Mouse (Mus musculus) embryonic facial prominence, embryonic 14.5 days (tissue): ENCODE measurements around the gene Rps21. TPM values are rescaled to one million over a fixed set of nuclear protein-coding genes. Genes with fewer than 3 reads are reported as not detected.
"Not testable (repeated sequence)": the region's sequence is repeated elsewhere in the genome, so short reads cannot be mapped to it uniquely, and the experiment has no call there.

ENCODE experiments used
- ATAC-seq: fragments of 200-750 bp; cut with Nextera tagmentation; 2 replicates; pipeline ENCODE4 v1.8.0; 2017; ENCODE audit warnings: low read depth, moderate number of reproducible peaks, moderate TSS enrichment
- DNase-seq: peaks from one replicate; pipeline ENCODE4 v3.0.0-alpha.2; 2015; ENCODE audit warnings: low spot score
- H3K27ac ChIP-seq: fragments of 300-500 bp; sonication (generic); replicated peaks from 2 replicates; pipeline ENCODE4 v1.5.1; 2014; ENCODE audit warnings: low read depth, mild to moderate bottlenecking, low read length, moderate library complexity
- H3K27me3 ChIP-seq: fragments of 300-500 bp; sonication (generic); replicated peaks from 2 replicates; pipeline ENCODE4 v1.6.1; 2014; ENCODE audit warnings: low read length; ENCODE audit not compliant: control insufficient read depth, insufficient read depth
- H3K36me3 ChIP-seq: fragments of 300-500 bp; sonication (generic); 2 replicates; pipeline ENCODE4 v1.6.1; 2014; ENCODE audit warnings: low read length, mixed read lengths; ENCODE audit not compliant: control insufficient read depth, insufficient read depth
- H3K4me1 ChIP-seq: fragments of 300-500 bp; sonication (generic); 2 replicates; pipeline ENCODE4 v1.6.1; 2014; ENCODE audit warnings: antibody characterized with exemption, low read length; ENCODE audit not compliant: control insufficient read depth, insufficient read depth
- H3K4me2 ChIP-seq: fragments of 300-500 bp; sonication (generic); 2 replicates; pipeline ENCODE4 v1.6.1; 2014; ENCODE audit warnings: low read depth, mild to moderate bottlenecking, low read length, moderate library complexity, mixed read lengths
- H3K4me3 ChIP-seq: fragments of 300-500 bp; sonication (generic); 2 replicates; pipeline ENCODE4 v1.5.1; 2014; ENCODE audit warnings: low read depth, mild to moderate bottlenecking, low read length
- H3K9ac ChIP-seq: fragments of 300-500 bp; sonication (generic); 2 replicates; pipeline ENCODE4 v1.6.1; 2014; ENCODE audit warnings: low read depth, mild to moderate bottlenecking, low read length, moderate library complexity, mixed read lengths
- H3K9me3 ChIP-seq: fragments of 300-500 bp; sonication (generic); 2 replicates; pipeline ENCODE4 v1.6.1; 2016; ENCODE audit warnings: low read length; ENCODE audit not compliant: control insufficient read depth
- WGBS: fragments of 180-500 bp; shearing (Covaris S2); extraction: QIAGEN DNeasy Blood & Tissue Kit; methylation state at CpG from one replicate; pipeline ENCODE4 v1.1.7; 2014; 5-methylcytosine and 5-hydroxymethylcytosine counted together
- polyA plus RNA-seq: library from polyadenylated mRNA; unstranded; fragments of >200 nt; fragmentation: Nextera tagmentation; extraction: Ambion mirVana; gene quantifications from 2 replicates; pipeline ENCODE4 v1.2.1, GENCODE M21; 2014

Gene Rps21
- polyA plus RNA-seq, 1 experiment from 2014 or later = 787 TPM

DNA sequence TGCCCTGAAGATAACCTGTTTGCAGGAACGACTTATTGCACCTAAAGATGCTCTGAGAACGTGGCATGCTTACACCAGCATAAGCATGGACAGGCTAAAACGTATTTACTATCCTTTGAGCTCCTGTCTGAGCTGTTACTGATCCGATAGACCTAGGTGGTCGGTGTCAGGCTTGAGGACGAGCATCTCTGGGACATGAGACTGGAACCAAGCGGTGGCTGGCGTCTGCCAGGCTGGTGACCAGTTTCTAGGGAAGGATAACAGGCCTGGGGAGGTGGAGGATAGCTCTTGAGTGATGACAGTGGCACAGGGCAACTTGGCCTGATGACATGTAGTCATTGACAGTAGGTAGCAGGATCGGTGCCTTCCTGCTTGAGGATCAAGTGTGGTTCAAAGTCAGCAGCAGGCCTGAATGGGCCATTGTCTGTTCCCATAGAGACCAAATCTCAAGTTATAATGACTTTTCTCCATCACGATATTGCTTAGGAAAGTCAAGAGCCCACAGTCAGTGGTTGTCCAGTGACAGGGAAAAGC is 1.8 kb downstream of the Rps21 start:
- H3K9me3 ChIP-seq, H3K4me3 ChIP-seq, H3K4me1 ChIP-seq, DNase-seq, H3K4me2 ChIP-seq, ATAC-seq, H3K27me3 ChIP-seq, H3K27ac ChIP-seq: not testable (repeated sequence)
- Histone ChIP-seq H3K36me3 (peaks cover 57% of the 10 kb centered on the region), H3K9ac (0 out of 2 replicates have a peak overlapping the region, but pooled peaks have one; percentile 11)
- WGBS = 84% methylated on average over 10 of the region's 10 CpGs

DNA sequence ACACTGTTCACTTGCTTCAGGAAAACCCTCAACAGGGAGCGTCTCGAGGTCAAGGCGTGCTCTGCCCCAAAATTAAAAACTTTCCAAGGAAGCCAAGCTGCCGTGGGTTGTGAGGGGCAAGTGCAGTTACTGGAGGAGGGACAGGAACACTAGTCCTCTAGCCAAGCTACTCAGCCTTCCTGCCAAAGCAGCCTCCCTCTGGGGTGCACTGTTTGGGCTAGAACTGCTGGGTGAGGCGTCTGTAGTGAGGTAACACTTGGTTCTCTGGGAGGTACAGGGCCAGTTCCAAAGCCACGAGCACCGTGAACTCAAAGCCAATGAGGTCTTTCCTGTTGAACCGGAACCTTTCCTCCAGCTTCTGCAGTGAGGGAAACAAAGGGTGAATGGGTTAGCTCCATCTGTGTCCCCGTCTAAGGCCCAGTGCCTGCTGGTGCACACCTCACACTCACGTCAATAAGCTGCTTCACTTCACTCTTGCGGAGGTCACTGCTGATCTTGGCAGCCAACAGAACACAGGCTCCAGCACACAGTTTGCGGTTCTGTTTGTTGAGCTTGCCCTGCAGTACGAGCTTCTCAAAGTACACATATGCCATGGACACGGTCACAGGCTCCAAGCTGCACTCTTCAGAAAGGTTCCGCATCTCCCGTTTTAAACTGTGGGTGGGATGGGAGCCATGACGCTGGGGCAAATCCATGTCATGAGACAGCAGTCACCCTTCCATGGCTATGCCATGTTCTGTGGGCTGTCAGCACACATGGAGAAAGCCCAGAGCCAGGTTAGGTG is 2.8 kb downstream of the Rps21 start:
- H3K36me3 ChIP-seq = peaks cover 59% of the 10 kb centered on the region
- H3K4me1 ChIP-seq = not testable (repeated sequence)

DNA sequence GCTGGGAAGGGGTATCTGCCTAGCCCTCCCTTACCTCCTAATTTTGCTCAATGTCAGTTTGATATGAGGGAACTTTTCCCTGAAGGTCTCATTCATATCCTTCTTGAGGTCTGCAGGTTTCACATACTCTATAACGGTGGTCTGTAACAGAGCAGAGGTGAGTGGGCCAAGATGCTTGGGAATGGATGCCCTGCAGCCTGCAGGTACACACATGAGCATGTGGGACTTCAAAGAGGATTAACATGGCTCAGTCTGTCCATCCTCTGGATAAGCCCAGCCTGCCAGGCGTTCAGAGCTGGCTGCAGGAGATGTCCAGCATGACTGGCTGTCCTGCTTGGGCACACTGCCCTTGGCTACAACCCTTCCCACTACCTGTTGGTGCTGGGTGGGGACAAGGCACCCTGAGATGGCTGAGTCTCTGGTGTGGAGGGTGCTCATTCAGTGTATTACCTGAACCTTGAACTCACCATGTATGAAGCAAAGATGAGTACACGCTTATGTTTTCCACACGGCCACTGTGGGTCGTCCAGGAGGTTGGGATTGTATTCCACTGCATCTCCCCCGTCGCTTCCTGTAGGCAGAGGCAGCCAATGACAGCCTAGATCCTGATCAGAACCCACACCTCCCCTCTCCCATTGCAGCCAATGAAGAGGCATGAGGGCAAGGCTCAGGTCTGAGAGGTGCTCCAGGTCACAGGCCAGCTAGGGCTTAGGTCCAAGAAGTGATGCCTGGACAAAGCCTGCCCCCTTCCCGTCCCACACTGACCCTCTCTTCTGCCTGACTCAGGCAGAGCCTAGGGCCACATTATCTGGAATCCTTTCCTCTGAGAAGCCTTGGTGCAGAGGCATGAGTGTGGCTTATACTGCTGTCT is 3.7 kb downstream of the Rps21 start:
- Histone ChIP-seq H3K27me3 (no peaks in the 10 kb centered on the region), H3K27ac (no peak overlapping the region), H3K9ac (no peak overlapping the region), H3K36me3 (peaks cover 60% of the 10 kb centered on the region), H3K9me3 (no peaks in the 10 kb centered on the region), H3K4me2 (no peak overlapping the region), H3K4me3 (no peak overlapping the region), H3K4me1 (no peaks in the 10 kb centered on the region)
- no peak for ATAC-seq
- WGBS = 50% methylated on average over 8 of the region's 8 CpGs
- no peak for DNase-seq

More for the DNA sequence above, 2.8 kb downstream of the Rps21 start:
- H3K27me3 ChIP-seq, ATAC-seq, H3K9ac ChIP-seq, H3K9me3 ChIP-seq, H3K4me2 ChIP-seq, H3K27ac ChIP-seq, DNase-seq, H3K4me3 ChIP-seq: not testable (repeated sequence)
- WGBS = 64% methylated on average over 17 of the region's 17 CpGs

DNA sequence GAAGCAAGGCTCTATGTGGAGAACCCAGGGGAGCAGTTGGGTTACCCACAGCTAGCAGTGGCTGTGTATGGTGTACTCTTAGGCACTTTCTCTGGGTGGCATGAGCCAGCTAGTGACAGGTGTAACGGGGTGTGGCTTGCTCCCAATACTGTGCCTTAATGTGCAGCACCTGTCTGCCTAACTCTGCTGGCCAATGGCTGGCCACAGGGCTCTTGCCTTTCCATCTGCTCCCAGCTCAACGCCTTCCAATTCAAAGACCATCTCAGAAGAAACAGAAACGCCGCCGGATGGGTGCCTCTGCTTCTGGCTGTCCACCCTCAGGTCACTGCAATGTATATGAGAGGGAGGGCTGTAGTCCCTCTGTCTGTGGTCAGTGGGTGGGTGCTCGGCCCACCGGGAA is 4.7 kb downstream of the Rps21 start:
- H3K36me3 ChIP-seq = peaks cover 68% of the 10 kb centered on the region
- DNase-seq (no peak), ATAC-seq (no peak)

DNA sequence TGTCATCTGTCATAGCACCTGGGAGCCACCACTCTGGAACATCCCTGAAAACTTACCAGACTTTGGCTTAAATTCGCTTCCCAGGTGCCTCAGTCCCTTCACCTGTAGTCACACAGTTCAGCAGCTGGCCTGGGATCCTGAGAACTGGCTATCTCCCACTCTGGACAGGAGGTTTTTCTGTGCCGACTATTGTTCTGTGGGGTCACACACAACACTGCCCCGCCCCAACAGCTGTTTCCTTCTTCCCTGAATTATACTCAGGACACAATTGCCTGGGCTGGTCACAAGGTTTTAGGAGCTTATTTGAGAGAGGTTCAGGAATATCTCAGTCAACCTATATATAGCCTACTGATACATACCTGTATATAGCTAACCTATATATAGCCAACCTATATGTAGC is 5.3 kb downstream of the Rps21 start:
- Histone ChIP-seq H3K4me3 (no peak overlapping the region), H3K36me3 (peaks cover 73% of the 10 kb centered on the region), H3K27me3 (no peaks in the 10 kb centered on the region), H3K27ac (no peak overlapping the region; the same call in 1 of the 2 replicates), H3K4me2 (no peak overlapping the region), H3K4me1 (no peaks in the 10 kb centered on the region), H3K9me3 (no peaks in the 10 kb centered on the region), H3K9ac (no peak overlapping the region)
- DNase-seq (peak; percentile 35), ATAC-seq (no peak)
- 72% methylated on average over 3 of the region's 3 CpGs for WGBS

More for the DNA sequence above, 4.7 kb downstream of the Rps21 start:
- 86% methylated on average over 7 of the region's 7 CpGs for WGBS
- Histone ChIP-seq H3K9ac (no peak overlapping the region), H3K4me2 (no peak overlapping the region), H3K27ac (no peak overlapping the region), H3K4me1 (no peaks in the 10 kb centered on the region), H3K9me3 (no peaks in the 10 kb centered on the region), H3K27me3 (no peaks in the 10 kb centered on the region), H3K4me3 (no peak overlapping the region)

DNA sequence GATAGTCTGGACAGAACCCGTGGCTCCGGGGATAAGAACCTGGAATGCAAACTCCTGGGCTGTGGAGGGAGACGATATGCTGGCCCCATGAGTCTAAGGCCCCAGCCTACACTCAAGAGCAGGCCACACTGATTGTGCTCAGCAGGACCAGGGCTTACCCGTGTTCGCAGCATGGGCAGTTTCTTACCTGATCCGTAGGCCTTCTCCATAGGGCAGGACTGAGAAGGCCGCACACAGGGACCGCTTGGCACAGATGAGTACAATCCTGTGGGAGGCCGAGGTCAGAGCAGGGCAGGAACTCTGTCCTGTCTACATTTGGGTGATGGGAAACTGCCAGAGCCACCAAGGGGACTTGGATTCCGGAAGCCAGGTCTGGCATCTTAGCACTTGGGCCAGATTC is 5.7 kb downstream of the Rps21 start:
- ATAC-seq = no peak
- Histone ChIP-seq H3K4me1 (no peaks in the 10 kb centered on the region), H3K9ac (no peak overlapping the region), H3K4me3 (no peak overlapping the region), H3K27ac (no peak overlapping the region; the same call in 1 of the 2 replicates), H3K27me3 (no peaks in the 10 kb centered on the region), H3K36me3 (peaks cover 77% of the 10 kb centered on the region), H3K9me3 (no peaks in the 10 kb centered on the region), H3K4me2 (no peak overlapping the region)
- WGBS = 87% methylated on average over 10 of the region's 10 CpGs
- no peak for DNase-seq

DNA sequence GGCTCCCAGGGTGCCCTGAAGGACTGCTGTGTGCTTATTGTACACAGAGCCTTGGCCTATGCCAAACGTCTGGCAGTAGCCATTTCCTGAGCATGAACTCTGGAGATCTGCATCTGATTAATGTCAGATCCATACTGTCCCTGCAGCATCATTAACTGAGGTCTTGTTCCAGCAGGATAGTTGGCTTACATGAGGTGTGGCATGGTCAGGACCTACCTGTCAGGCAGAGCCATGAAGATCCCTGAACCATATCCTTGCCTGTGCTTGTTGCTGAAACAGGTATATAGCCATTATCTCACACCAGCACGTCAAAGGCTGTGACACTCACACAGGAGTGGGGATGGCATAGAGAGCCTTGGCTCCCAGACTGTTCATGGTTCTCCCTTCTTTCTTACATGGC is 10.8 kb downstream of the Rps21 start:
- no peak for DNase-seq
- Histone ChIP-seq H3K4me2 (no peak overlapping the region), H3K27ac (no peak overlapping the region), H3K4me1 (peaks cover 10% of the 10 kb centered on the region; the same call in 1 of the 2 replicates), H3K9me3 (no peaks in the 10 kb centered on the region), H3K4me3 (no peak overlapping the region), H3K27me3 (no peaks in the 10 kb centered on the region), H3K36me3 (peaks cover 31% of the 10 kb centered on the region), H3K9ac (no peak overlapping the region)
- WGBS = 56% methylated on average over 2 of the region's 2 CpGs
- no peak for ATAC-seq

DNA sequence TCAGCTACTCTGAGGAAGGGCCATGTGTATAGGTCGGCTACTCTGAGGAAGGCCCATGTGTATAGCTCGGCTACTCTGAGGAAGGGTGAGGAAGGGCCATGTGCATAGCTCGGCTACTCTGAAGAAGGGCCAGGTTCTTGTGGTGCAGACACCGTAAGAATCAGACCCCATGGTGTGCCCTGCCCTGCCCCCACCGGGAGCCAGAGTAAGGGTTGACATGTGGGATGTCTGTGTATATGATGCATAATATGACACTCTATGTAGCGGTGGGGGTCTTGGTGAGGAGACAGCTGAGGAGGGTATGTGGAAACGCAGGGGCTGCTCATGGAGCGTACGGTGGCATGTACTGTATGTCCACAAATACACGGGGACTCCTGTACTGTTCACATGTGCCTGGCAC is 12.2 kb downstream of the Rps21 start:
- 91% methylated on average over 10 of the region's 10 CpGs for WGBS
- Histone ChIP-seq H3K27ac (no peak overlapping the region), H3K9me3 (no peaks in the 10 kb centered on the region), H3K4me1 (peaks cover 10% of the 10 kb centered on the region; the same call in 1 of the 2 replicates), H3K4me2 (no peak overlapping the region), H3K4me3 (no peak overlapping the region), H3K36me3 (peaks cover 19% of the 10 kb centered on the region; the same call in 1 of the 2 replicates), H3K27me3 (no peaks in the 10 kb centered on the region; the same call in 1 of the 2 replicates), H3K9ac (no peak overlapping the region)
- ATAC-seq (no peak), DNase-seq (no peak)
